Mouse (Mus musculus): ENCODE data around the gene Gli2. TPM values are rescaled to one million over a fixed set of nuclear protein-coding genes. Genes with fewer than 3 reads are reported as not detected.
A peak's percentile ranks its signal among the peaks of the same experiment; 100 is the strongest.

The Gli2 gene
- polyA plus RNA-seq, 1 experiment from 2014 or later, result 12.2 TPM

DNA sequence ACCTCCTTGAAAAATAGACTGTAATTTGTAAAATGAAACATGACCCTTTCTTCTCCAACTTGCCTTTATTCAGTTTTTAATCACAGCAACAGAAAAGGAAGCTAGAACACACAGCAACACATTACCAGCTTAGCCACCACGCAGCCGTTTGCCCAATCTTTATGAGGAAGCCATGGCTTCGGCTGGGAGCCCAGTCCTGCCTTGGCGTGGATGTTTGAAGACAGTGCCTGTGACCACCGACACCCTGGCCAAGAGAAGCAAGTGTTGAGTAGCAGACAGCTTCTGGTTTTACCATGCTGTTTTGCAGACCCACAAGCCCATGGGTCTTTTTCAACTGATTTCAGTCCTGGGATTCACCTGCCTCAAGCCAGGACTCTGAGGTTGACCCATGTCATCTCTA is 121.3 kb downstream of the Gli2 start:
- 95% methylated on average over 5 of the region's 5 CpGs for WGBS
- Histone ChIP-seq H3K36me3 (ENCODE audit: control insufficient read depth, insufficient read depth, low read length) (no peaks in the 10 kb centered on the region), H3K27ac (ENCODE audit: low read depth, low read length) (no peak overlapping the region)

DNA sequence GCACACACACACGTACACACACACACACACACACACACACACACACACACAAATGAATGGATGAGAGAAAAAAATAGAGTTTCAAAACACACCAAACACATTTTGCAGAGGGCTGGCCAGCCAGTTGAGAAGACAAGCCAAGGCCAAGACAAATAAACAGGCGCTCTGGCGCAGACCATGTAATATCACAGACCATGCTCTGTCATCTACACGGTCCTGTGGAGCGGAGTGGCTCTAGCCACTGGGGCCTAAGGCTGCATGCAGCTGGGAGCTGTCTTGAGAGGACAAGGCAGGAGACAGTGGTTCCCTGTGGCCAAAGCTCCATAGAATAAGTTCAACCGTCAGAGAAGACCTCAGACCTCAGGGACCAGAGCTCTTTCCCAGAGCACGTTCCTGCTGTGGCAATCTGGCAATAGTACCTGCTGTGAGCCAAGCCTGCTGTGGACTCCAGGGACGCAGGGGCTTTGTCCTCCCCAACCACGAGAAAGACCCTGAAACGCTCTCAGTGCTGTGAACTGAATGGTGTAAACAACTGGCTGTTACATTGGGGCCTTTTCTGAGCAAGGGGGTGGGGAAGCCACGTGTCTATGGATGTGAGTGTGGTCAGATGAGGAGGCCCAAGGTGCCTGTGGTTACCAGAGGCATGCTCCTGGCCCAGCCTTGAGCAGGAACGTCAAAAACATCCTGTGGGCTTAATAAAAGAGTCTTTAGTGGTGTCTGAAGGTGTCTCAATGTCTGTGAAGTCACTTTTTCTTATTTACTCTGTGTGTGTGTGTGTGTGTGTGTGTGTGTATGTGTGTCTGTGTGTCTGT is 125.7 kb downstream of the Gli2 start:
- H3K4me3 ChIP-seq (ENCODE audit: low read depth, low read length), result no peak overlapping the region
- no peaks in the 10 kb centered on the region for H3K9me3 ChIP-seq (ENCODE audit: control insufficient read depth, low read length)
- WGBS, result 58% methylated on average over 12 of the region's 12 CpGs
- H3K4me1 ChIP-seq (ENCODE audit: control insufficient read depth, insufficient read depth, low read length), result no peaks in the 10 kb centered on the region
- ATAC-seq (ENCODE audit: insufficient read depth, low FRiP score, low TSS enrichment), result no peak
- no peak overlapping the region for H3K27ac ChIP-seq (ENCODE audit: low read depth, low read length)
- H3K27me3 ChIP-seq (ENCODE audit: control insufficient read depth, insufficient read depth, low read length), result no peaks in the 10 kb centered on the region
- DNase-seq (ENCODE audit: low spot score), result no peak
- H3K9ac ChIP-seq (ENCODE audit: low read length), result no peak overlapping the region
- no peak overlapping the region for H3K4me2 ChIP-seq (ENCODE audit: low read depth)
- H3K36me3 ChIP-seq (ENCODE audit: control insufficient read depth, insufficient read depth, low read length), result no peaks in the 10 kb centered on the region

More for the DNA sequence above, 121.3 kb downstream of the Gli2 start:
- ATAC-seq (ENCODE audit: insufficient read depth, low FRiP score, low TSS enrichment), result no peak
- H3K9ac ChIP-seq (ENCODE audit: low read length), result no peak overlapping the region
- no peak overlapping the region for H3K4me2 ChIP-seq (ENCODE audit: low read depth)
- DNase-seq (ENCODE audit: low spot score), result no peak
- H3K9me3 ChIP-seq (ENCODE audit: control insufficient read depth, low read length), result no peaks in the 10 kb centered on the region
- peaks cover 7% of the 10 kb centered on the region; the same call in 1 of the 2 replicates for H3K4me1 ChIP-seq (ENCODE audit: control insufficient read depth, insufficient read depth, low read length)
- no peak overlapping the region for H3K4me3 ChIP-seq (ENCODE audit: low read depth, low read length)
- no peaks in the 10 kb centered on the region for H3K27me3 ChIP-seq (ENCODE audit: control insufficient read depth, insufficient read depth, low read length)

DNA sequence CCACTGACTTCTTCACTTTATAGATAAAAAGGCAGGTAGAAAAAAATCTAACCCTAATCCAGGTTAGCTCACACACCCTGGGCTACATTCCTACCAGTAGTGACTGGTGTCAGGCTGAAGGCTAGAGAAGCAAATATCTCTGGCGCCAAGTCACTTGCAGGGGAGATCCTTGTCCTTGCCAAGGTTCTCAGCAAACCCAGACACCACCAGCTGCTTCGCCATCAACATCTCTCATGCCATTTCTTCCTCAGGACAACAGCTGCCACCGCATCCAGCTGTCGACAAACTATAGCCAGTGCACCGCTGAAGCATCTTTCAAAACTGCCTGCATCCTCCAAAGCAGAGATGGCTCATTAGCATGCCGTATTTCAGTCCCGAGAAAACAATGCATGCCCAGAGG is 126.9 kb downstream of the Gli2 start:
- no peak for ATAC-seq (ENCODE audit: insufficient read depth, low FRiP score, low TSS enrichment)
- 88% methylated on average over 7 of the region's 7 CpGs for WGBS

DNA sequence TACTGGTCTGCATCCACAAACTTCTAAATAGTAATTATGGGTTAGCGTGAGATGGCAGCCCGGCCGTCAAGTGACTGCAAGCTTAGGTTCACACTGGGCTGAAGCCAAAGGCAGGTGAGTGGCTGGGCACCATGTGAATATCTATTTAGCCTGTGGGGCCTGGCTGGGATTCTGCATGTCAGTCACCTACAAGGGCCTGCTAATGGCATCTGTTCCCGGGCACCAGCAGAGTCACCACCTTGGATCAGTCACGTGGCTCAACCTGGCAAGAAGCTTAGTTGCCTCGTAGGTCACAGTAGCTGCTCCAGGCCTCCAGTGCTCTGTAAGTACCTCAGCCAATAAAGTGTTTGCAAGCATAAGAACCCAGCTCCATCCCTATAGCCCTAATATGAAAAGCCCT is 131.2 kb downstream of the Gli2 start:
- DNase-seq (ENCODE audit: low spot score), result no peak
- Histone ChIP-seq H3K27ac (ENCODE audit: low read depth, low read length) (no peak overlapping the region), H3K4me1 (ENCODE audit: control insufficient read depth, insufficient read depth, low read length) (peaks cover 9% of the 10 kb centered on the region), H3K4me2 (ENCODE audit: low read depth) (no peak overlapping the region), H3K27me3 (ENCODE audit: control insufficient read depth, insufficient read depth, low read length) (no peaks in the 10 kb centered on the region), H3K9me3 (ENCODE audit: control insufficient read depth, low read length) (no peaks in the 10 kb centered on the region), H3K9ac (ENCODE audit: low read length) (no peak overlapping the region), H3K36me3 (ENCODE audit: control insufficient read depth, insufficient read depth, low read length) (no peaks in the 10 kb centered on the region), H3K4me3 (ENCODE audit: low read depth, low read length) (no peak overlapping the region)
- 89% methylated on average over 6 of the region's 6 CpGs for WGBS
- no peak for ATAC-seq (ENCODE audit: insufficient read depth, low FRiP score, low TSS enrichment)

More for the DNA sequence above, 126.9 kb downstream of the Gli2 start:
- no peaks in the 10 kb centered on the region for H3K36me3 ChIP-seq (ENCODE audit: control insufficient read depth, insufficient read depth, low read length)
- no peak for DNase-seq (ENCODE audit: low spot score)
- no peak overlapping the region for H3K4me2 ChIP-seq (ENCODE audit: low read depth)
- no peak overlapping the region for H3K9ac ChIP-seq (ENCODE audit: low read length)
- no peaks in the 10 kb centered on the region for H3K27me3 ChIP-seq (ENCODE audit: control insufficient read depth, insufficient read depth, low read length)
- no peaks in the 10 kb centered on the region for H3K4me1 ChIP-seq (ENCODE audit: control insufficient read depth, insufficient read depth, low read length)
- no peaks in the 10 kb centered on the region for H3K9me3 ChIP-seq (ENCODE audit: control insufficient read depth, low read length)
- no peak overlapping the region for H3K4me3 ChIP-seq (ENCODE audit: low read depth, low read length)
- H3K27ac ChIP-seq (ENCODE audit: low read depth, low read length), result no peak overlapping the region

DNA sequence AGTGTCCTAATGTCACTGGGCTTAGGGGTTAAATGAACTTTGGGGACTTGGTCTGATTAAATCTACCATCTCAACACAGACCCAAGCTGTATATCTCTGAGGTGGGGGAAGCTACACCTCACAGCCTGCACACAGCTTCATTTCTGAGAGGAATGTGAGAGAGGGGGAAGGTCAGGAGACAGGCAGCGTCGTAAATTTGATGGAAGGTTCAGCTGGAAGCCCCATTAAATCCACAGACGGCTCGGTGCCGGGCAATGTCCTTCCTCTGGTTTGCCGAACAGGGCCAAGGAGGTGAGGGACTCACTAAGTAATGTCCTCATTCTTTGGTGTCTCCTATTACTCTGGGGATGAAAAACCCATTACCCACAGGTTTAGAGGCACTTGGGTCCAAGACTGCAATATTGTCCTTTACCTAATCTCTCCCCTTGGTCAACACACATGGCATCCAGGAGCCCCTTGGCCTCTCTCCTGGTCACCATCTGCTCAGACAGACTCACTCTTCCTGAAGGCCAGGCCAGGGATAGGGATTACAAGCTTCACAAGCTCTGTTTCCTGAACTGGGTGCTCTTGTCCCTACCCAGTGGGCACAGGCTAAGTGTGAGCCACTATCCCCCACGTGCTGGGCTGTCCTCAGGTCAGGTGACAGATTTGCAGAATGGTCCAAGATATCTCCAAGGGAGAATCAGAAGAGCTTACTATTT is 135.7 kb downstream of the Gli2 start:
- ATAC-seq (ENCODE audit: insufficient read depth, low FRiP score, low TSS enrichment) (no peak), DNase-seq (ENCODE audit: low spot score) (no peak)
- H3K36me3 ChIP-seq (ENCODE audit: control insufficient read depth, insufficient read depth, low read length), result no peaks in the 10 kb centered on the region
- H3K4me1 ChIP-seq (ENCODE audit: control insufficient read depth, insufficient read depth, low read length), result peaks cover 10% of the 10 kb centered on the region
- no peaks in the 10 kb centered on the region for H3K9me3 ChIP-seq (ENCODE audit: control insufficient read depth, low read length)
- H3K4me2 ChIP-seq (ENCODE audit: low read depth), result no peak overlapping the region
- no peak overlapping the region for H3K9ac ChIP-seq (ENCODE audit: low read length)
- H3K4me3 ChIP-seq (ENCODE audit: low read depth, low read length), result no peak overlapping the region
- 12% methylated on average over 7 of the region's 7 CpGs for WGBS
- H3K27me3 ChIP-seq (ENCODE audit: control insufficient read depth, insufficient read depth, low read length), result peaks cover 3% of the 10 kb centered on the region; the same call in 1 of the 2 replicates
- no peak overlapping the region for H3K27ac ChIP-seq (ENCODE audit: low read depth, low read length)

DNA sequence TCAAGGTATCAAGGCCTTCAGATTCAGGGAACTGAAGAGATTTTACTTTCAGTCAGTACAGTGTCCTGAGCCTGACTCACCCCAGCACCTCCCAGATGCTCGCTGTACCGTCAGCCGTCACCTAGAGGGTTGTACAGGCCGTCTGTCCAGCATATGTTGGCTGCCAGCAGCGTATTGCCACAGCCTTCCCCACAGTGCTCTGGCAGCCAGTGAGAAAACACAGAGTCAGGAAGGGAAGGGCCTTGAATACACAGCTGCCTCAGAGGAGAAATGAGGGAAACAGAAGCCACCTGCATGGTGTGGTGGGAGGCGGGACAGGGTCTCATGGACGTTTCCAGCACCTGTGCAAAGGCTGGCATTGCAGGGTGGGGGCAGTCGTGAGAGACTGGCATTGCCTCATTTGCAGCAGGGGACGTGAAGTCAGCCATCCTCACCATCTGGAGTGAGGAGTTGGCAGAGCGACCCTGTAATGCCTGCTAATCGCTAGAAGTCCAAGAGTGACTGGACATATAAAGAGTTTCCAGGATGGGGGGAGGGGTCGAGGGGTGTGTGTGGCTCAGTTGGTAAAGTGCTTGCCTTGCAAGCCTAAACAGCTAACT is 136.8 kb downstream of the Gli2 start:
- H3K9me3 ChIP-seq (ENCODE audit: control insufficient read depth, low read length), result no peaks in the 10 kb centered on the region
- H3K27ac ChIP-seq (ENCODE audit: low read depth, low read length), result no peak overlapping the region
- H3K4me2 ChIP-seq (ENCODE audit: low read depth), result no peak overlapping the region
- no peak for DNase-seq (ENCODE audit: low spot score)
- peaks cover 3% of the 10 kb centered on the region; the same call in 1 of the 2 replicates for H3K27me3 ChIP-seq (ENCODE audit: control insufficient read depth, insufficient read depth, low read length)
- WGBS, result 39% methylated on average over 12 of the region's 12 CpGs
- ATAC-seq (ENCODE audit: insufficient read depth, low FRiP score, low TSS enrichment), result no peak
- no peak overlapping the region for H3K9ac ChIP-seq (ENCODE audit: low read length)
- H3K4me3 ChIP-seq (ENCODE audit: low read depth, low read length), result no peak overlapping the region
- H3K4me1 ChIP-seq (ENCODE audit: control insufficient read depth, insufficient read depth, low read length), result peaks cover 15% of the 10 kb centered on the region
- no peaks in the 10 kb centered on the region for H3K36me3 ChIP-seq (ENCODE audit: control insufficient read depth, insufficient read depth, low read length)

DNA sequence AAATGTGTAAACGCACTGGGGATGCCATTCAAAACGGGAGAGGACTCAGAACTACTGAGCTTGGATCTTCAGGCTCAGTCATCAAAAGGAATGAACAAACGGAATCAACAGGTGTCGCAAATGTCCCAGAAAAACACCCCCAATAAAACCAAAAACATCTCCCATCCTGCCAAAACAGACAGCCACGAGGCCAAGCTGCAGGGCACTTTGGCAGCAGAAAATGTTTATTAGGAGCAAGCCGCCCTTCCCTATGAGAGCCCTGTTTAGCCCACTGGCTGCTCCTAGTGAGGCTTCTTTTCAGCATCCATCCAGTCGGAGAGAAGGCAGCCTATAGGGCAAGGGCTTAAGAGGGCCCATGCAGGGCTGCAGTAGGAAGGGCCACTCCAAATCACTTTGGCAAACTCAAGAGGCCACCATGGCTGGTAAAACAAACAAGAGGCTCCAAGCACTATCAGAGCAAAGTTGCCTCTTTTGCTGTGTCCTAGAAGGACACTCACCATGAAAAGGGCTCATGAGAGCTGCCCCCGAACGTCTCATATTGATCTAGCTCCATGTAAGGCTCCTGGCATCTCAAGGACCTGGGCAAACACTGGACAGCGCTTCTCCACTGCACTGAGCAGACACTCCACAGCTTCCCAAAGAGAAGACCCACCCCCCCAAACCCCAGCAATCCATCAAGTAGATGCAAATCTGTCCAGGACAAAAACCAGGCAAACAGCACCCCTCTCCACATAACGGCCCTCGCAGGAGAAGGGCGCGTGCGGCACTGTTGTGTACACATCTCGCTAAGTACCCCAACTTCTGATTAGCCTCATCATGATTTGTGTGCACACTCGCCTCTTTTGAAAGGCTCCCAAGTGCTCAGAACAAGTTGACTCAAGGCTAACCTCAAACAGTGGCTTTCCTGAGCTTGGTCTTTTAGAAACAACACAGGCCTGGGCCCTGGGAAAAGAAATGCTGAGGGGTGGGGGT is 139.7 kb downstream of the Gli2 start:
- DNase-seq (ENCODE audit: low spot score) (no peak), ATAC-seq (ENCODE audit: insufficient read depth, low FRiP score, low TSS enrichment) (no peak)
- Histone ChIP-seq H3K4me1 (ENCODE audit: control insufficient read depth, insufficient read depth, low read length) (peaks cover 38% of the 10 kb centered on the region), H3K9me3 (ENCODE audit: control insufficient read depth, low read length) (no peaks in the 10 kb centered on the region), H3K27me3 (ENCODE audit: control insufficient read depth, insufficient read depth, low read length) (peaks cover 3% of the 10 kb centered on the region; the same call in 1 of the 2 replicates), H3K4me3 (ENCODE audit: low read depth, low read length) (no peak overlapping the region), H3K36me3 (ENCODE audit: control insufficient read depth, insufficient read depth, low read length) (no peaks in the 10 kb centered on the region), H3K9ac (ENCODE audit: low read length) (no peak overlapping the region), H3K27ac (ENCODE audit: low read depth, low read length) (no peak overlapping the region), H3K4me2 (ENCODE audit: low read depth) (no peak overlapping the region)
- whole genome bisulfite sequencing, result 30% methylated on average over 17 of the region's 17 CpGs

DNA sequence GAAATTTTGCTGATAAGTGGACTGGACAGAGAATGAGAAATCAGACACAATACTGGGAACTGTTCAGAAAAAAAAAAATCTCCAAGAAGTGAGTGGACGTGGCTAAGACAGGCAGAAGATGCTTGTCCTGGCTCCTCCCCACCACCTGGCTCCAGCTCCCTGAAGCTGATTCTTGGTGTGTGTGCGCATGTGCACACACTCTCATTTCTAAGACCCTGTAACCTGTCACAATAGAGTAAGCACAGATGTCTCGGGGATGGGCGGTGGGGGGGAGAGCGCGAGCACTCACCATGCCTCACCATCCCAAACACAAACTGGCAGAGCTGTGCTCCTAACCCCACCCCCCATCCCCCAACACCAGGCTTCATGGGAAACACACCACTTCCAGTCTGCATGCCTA is 140.5 kb downstream of the Gli2 start:
- Histone ChIP-seq H3K4me3 (ENCODE audit: low read depth, low read length) (no peak overlapping the region), H3K9ac (ENCODE audit: low read length) (no peak overlapping the region), H3K27me3 (ENCODE audit: control insufficient read depth, insufficient read depth, low read length) (peaks cover 3% of the 10 kb centered on the region; the same call in 1 of the 2 replicates), H3K9me3 (ENCODE audit: control insufficient read depth, low read length) (no peaks in the 10 kb centered on the region), H3K4me1 (ENCODE audit: control insufficient read depth, insufficient read depth, low read length) (peaks cover 44% of the 10 kb centered on the region), H3K36me3 (ENCODE audit: control insufficient read depth, insufficient read depth, low read length) (no peaks in the 10 kb centered on the region), H3K27ac (ENCODE audit: low read depth, low read length) (no peak overlapping the region), H3K4me2 (ENCODE audit: low read depth) (no peak overlapping the region)
- DNase-seq (ENCODE audit: low spot score) (peak; percentile 42), ATAC-seq (ENCODE audit: insufficient read depth, low FRiP score, low TSS enrichment) (no peak)
- 24% methylated on average over 6 of the region's 6 CpGs for WGBS

Data from neural tube, embryonic 11.5 days (tissue).